Mouse (Mus musculus) mature B cell (primary cell): ENCODE measurements around the gene Tmem221.

Experiments
- in situ Hi-C: fragments of 300-500 bp; cut with MboI; formaldehyde crosslinking; loops from 2 replicates; pipeline ENCODE4 v1.14.3; 2019

Gene Tmem221

DNA sequence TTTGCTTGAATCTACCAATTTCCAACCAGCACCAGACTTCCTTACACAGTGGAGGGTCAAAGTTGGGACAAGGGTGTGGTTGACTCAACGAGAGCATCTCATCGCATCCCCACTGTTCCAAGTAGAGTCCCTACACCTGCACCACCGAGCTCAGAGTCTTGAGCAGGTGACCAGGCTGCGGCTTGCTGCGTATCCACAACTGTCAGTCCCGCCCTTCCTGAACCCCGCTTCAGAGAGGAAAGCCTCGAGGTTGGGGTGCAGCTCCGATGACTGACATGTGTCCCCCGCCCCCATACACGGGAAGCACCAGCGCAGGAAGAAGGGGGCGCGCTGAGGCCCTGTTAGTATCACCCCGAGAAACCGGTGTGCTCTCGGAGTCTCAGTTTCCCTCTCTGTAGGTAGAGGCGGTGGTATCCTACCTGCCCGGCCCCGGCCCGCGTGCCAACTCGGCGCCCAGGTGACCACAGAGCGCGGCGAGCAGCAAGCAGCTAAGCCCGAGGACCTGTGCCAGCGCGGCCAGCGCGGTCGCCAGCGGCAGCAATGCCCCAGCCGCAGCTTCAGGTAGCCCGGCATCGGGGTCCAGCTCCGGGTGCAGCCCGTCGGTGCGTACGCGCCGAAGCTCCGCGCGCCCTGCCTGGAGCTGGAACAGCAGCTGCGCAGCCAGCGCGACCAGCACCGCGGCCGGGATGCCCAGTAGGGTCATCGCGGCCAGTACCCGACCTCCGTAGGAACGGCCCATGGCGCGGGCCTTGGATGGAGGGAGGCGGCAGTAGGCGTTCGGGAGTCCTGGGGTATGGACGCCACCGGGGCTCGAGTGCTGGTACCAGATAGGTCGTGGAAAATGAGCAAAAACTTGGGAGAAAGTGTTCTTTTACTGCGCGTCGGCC is at the start of gene Tmem221:
Tmem221 (minus strand) TSS at position 801 of the 887 bp plus-strand sequence.
- in situ Hi-C loops: no loop called here

DNA sequence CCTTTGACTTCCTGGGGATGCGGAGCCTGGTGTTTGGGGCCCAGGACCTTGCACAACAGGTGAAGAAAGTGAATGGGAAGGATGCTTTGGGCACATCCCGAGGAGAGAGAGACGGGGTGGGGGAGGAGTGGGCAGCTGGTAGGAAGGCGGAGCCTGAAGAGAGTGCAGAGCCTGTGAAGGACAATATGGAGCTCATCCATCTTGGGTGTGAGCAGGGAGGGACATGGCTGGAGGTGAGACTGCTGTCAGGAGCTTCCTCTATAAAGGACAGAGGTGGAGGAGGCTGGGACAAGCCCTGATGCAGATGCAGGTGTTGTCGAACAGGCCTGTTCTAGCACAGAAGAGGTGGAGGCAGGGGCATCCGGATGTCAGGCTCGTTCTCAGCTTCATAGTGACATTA is 45.4 kb upstream of the Tmem221 start:
- in situ Hi-C loops: no loop called here

- in situ Hi-C loops: no loop called here
Measured at GRCm38 (mm10) chr8:71602666-71603334, 44.1 kb upstream of the Tmem221 start.

DNA sequence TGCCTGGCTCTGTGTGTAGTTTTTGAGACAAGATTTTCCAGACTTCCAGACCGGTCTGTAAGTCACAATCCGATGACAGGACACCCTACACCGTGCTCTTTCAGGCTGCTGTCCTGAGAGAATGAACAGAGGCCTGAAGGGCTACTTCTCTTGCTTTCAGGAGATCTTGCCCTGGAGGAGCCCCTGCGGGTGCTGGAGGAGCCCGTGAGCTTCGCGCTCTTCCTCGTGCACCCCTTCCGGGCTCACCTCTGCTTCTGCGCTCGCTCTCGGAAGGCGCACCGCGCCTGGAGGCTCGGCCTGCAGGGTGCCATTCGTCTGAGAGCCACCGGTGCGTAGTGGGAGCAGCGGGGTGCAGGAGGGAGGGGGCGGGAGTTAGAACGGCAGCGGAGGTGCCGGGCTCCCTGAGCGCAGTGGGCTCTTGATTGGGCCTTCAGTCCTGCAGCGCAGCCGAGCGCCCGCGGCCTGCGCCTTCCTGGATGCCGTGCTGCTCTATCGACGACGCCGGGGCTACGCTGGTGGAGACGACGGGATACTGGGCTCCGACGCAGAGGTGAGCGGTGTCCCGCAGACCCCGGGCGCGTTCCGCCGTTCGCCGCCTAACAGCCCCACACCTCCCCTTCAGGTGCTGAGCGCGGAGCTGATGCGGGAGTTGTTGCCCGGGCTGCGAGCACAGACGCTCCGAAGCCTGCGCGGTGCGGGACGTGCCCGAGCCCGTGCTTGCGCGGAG is 43.4 kb upstream of the Tmem221 start:
- in situ Hi-C loops: no loop called here

GRCm38 (mm10) chr8:71598841-71599240 is 40.2 kb upstream of the Tmem221 start:
- in situ Hi-C loops: no loop called here

- in situ Hi-C loops: no loop called here
Measured at GRCm38 (mm10) chr8:71598375-71598774, 39.7 kb upstream of the Tmem221 start.

- in situ Hi-C loops: no loop called here
Measured at GRCm38 (mm10) chr8:71597451-71597850, 38.8 kb upstream of the Tmem221 start, which contains the start of gene Fam129c. Gene Fam129c (plus strand): TSS chr8:71597648.

GRCm38 (mm10) chr8:71596798-71597197 is 38.1 kb upstream of the Tmem221 start:
- in situ Hi-C loops: no loop called here

DNA sequence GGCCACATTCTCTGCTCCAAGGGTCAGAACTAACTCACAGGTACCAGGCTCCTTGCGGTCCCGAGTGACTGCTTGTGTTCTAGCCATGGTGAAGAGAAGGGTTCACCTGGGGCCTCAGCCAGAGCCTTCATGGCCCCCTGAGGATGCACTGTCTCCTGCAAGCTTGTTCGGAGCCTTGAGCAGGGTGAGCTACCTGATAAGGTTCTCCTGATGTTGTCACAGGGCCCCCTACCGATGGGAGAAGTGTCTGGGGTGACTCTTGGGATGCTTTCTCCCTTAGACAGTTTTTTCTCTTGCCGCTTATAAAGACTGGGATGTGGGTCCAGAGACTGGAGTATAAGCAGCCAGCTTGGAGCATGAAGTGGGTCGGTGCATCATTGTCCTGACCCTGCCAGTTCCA is 37.7 kb upstream of the Tmem221 start:
- in situ Hi-C loops: no loop called here

DNA sequence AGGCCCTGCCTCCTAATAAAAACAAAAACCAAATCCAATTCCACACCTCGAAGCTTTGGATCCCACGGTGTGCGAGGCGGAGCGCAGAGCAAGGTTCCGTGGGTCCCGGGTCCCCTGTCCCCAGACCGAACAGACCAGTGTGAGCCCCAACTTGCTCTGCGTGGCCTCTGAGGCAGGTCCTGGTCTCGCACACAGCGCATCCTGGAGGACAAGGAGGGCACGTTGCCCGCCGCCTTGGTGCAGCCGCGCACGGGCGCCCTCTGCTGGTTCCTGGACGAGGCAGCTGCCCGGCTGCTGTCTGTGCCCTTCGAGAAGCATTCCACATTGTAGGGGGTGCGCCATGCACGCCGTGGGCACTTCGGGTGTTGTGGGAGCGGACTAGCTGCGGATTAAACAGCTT is 37.2 kb upstream of the Tmem221 start:
- in situ Hi-C loops: no loop called here

GRCm38 (mm10) chr8:71594324-71594722 is 35.7 kb upstream of the Tmem221 start:
- in situ Hi-C loops: no loop called here

GRCm38 (mm10) chr8:71593556-71594323 is 35.1 kb upstream of the Tmem221 start:
- in situ Hi-C loops: no loop called here

DNA sequence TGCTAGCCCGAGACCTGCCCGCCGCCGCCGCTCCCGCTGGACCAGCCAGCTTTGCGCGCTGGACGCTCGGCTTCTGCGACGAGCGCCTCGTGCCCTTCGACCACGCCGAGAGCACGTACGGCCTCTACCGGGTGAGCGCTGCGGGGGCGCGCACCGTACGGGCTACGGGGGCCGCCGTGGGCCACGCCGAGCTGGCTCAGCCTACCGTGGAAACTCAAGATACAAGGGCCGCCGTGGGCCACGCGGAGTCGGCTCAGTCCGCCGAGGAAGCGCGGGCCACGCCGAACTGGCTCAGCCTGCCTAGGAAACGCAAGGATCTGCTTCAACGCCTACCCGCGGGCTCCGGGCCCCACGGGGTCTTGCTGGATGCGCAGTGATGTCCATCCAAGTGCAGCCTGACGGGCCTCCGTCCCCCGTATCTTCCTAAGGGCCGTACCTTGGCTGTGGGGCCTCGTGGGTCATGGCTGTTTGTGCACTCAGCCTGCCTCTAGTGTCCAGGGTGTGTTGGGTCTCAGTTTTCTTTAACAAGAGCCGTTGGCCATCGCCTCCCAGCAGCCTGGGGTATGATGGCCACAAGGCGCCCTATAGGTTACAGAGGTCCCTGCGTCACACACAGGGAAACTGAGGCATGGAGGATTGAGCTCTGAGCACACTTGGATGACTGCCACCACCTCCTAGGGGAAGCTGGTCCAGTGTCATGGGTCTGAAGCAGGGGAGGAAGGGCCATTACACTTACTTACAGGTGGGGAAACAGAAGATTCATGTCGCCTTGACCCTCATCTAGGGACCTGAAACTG is 33.9 kb upstream of the Tmem221 start:
- in situ Hi-C loops: no loop called here

- in situ Hi-C loops: no loop called here
Measured at GRCm38 (mm10) chr8:71591471-71592373, 33.1 kb upstream of the Tmem221 start, which contains the start of gene Pgls. Gene Pgls (plus strand): TSS chr8:71592176.

GRCm38 (mm10) chr8:71591017-71591416 is 32.3 kb upstream of the Tmem221 start:
- in situ Hi-C loops: no loop called here

- in situ Hi-C loops: no loop called here
Measured at GRCm38 (mm10) chr8:71588762-71589161, 30.1 kb upstream of the Tmem221 start.

- in situ Hi-C loops: no loop called here
Measured at GRCm38 (mm10) chr8:71586891-71587290, 28.2 kb upstream of the Tmem221 start.

DNA sequence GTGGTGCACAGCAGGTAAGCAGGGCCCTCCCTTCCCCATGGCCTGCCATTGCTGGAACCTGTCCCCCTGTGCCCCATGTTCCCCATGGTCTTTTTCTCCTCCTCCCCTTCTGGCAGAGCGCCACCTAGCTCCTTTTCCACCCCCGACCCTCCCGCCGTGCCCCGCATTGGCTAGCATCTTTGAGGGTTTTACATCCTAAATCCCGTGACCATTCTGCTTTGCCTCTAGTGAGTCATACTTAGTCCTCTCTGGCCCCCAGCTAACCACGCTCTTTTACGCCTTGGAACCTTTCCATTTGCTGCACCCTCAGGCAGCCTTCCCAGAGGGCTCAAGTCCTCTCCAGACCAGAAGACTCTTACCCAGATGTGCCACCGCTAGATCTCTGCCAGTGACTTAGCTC is 21.5 kb upstream of the Tmem221 start:
- in situ Hi-C loops: no loop called here

- in situ Hi-C loops: no loop called here
Measured at GRCm38 (mm10) chr8:71579476-71579875, 20.8 kb upstream of the Tmem221 start.

DNA sequence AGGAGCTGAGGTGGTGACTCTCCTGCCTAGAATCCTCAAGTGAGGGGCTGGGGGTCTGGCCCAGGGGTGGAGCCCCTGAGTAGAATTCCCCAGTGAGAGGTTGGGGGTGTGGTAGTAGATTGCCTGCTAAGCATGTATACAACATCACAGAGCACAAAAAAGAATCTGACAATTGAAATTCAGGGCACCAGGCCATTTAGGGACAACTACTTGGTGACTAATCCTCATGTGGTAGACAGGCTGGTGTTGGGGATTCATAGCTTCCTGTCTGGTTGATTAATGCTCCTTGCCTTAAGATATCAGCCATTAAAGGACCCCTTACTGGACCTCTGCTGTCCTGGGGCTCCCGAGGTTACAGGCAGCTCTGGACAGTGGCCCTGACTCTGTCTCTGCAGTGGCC is 20.3 kb upstream of the Tmem221 start:
- in situ Hi-C loops: no loop called here
